Mouse (Mus musculus) embryo, embryonic 11.5 days (tissue): ENCODE measurements at regions not wholly inside any gene's neighbourhood (a gene's known extent, or its start where the extent isn't known, plus 50 kb on each side); places are given as distances from the start of the nearest gene placed in this dataset.

Source experiments
- DNase-seq: peaks from one replicate; pipeline ENCODE4 v3.0.0-alpha.2; 2012; ENCODE audit warnings: low read depth, low spot score

DNA sequence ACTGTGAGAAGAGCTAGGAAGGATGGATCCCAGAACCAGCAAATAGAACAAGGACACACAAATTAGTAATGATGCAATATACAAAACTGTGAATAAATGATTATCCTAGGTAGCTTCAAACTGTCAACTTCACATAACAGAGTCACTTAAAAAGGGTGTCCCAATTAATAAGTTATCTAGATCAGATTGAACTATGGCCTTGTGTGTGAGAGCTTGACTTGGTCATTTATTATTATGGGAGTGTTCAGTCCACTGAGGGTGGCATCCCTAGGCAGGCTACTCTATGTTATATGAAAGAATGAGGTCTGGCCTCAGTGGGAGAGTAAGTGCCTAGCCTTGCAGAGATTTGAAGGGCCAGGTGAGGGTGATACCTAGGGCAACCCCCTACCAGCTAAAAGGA is 104.4 kb upstream of the Chl1 start:
- no peak for DNase-seq

DNA sequence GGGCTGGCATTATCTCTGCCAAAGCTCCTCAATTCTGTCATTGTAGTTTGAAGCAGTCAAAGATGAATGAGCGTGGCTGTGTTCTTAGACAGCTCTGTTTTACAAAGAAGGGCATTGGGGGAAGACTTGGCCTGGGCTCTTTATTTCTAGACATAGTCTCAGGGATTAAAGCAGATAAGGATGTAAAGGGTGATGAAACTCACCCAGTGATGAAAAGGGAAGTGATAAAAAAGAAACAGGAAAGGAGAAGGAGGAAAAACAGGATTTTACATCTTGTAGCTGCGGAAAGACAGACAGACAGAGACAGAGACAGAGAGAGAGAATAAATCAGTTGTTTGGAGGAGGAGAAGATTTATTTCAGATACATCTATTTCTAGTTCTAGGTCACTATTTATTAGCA is 95.5 kb upstream of the Chl1 start:
- no peak for DNase-seq

DNA sequence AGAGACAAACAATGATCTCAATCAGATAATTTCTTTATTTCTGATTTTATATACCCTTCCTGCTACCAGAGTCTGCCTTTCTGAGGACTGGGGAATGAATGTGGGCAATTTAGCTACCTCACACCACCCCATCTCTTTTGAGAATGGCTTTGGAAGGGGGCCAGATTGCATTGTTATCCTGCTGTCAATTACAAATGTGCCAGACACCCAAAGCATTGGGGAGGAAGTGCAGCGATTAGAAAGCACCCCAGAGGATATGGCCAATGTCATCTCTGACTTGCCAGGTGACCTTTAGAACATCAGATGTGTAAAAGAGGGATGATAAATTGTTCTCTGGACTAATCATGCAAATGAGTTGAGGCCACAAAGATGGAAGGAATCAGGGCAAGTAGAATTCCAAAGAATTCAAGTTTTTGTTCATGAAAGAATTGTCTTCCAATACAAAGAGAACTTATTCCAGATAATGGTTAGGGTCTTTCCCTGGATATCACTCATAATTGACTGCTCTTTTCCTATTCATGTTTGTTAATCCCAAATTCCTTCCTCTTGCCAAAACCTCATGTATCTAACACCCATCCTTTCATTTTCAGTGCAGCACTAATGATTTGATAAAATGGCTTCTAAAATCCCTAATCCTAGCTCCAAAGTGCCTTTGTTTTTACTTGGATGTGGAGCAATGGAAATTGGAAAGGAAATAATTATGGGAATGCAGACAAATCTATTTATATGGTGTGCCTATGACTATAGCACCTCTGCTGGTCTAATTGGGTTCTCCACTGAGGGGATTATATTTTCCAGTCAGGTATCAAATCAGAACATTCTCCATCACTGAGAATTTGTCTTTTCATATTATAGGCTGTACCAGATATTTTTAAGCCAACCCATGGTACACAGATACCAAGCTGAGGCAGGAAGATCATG is 89.1 kb upstream of the Chl1 start:
- DNase-seq = no peak

DNA sequence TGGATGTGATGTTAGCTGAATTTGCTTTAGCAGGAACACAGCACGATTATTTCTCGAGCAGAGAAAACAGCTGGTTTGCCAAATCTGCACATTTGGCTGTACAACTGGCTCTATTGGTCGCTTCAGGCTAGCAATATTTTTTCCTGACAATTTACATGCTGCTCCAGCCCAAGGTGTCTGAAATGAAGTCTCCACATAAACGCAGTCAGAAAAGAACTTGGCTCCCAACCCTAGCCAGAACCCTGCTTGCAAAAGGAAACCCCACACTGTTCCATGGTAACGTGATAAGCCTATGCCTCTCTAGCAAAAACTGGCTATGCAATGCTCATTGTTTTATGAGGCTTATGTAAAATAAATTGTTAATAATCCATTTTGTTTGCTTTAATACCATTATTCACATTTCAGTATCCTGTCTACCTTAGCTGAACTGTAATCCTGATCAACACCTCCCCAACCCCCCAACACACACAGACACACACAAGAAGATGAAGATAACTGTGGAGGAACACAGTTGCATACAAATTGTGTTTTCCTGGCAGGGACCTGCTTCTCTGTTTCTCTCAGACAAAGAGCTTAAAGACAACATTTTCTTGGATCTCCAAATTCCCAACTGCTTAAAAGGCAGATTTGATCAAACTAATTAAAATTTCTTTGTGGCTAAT is 79.3 kb upstream of the Chl1 start:
- no peak for DNase-seq

DNA sequence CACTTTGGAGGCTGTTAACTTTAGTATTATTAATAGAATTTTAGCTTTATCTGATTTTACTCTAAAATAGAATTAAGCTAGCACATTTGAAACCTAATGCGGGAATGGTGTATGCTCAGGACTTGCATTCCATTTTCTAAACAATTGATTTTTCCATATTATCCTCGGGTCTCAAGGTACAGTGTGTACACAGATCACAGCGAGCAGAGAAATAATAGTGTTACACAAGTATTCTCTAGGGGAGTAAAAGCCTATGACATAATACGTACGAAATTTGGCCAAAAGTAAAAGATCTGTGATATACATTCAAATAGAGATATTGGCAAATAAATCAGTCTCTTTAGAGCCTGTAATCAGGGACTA is 78.8 kb upstream of the Chl1 start:
- DNase-seq = no peak
